Mouse (Mus musculus) olfactory bulb, adult 2 months (tissue): ENCODE data around the gene Serpinb8.

Experiments used
- CTCF ChIP-seq: fragments of 200-500 bp; IDR thresholded peaks from 2 replicates; pipeline ENCODE4 v1.5.1; 2012; ENCODE audit warnings: low read depth, mild to moderate bottlenecking, low read length, moderate library complexity; ENCODE audit not compliant: insufficient read depth
- POLR2A ChIP-seq: fragments of 200-500 bp; IDR thresholded peaks from 2 replicates; pipeline ENCODE4 v1.6.1; 2012; ENCODE audit warnings: mild to moderate bottlenecking, low read depth, low read length, moderate library complexity; ENCODE audit not compliant: insufficient read depth

DNA sequence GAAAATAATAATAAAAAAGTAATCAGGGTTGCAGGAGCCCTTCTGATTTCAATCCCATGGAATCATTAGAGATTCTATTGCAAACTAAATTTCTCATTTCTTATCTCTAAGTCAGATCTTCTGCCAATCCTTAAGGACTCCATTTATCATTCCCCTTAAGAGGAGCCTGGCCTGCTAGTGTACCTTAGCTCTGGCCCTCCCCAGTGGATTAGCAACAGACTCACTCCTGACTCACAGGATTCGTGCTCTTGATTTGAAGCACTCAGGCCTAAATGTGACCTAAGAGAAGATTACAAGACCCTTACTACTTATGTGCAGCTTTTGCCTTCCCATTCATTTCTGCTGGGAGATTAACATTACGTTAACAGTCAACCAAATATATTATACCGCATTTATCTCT, 48.7 kb downstream of the Serpinb8 start:
- TF ChIP-seq CTCF = no peak
- TF ChIP-seq POLR2A = no peak
